Mouse (Mus musculus): Measurements from ENCODE around the gene Fam181b.

The Fam181b gene

DNA sequence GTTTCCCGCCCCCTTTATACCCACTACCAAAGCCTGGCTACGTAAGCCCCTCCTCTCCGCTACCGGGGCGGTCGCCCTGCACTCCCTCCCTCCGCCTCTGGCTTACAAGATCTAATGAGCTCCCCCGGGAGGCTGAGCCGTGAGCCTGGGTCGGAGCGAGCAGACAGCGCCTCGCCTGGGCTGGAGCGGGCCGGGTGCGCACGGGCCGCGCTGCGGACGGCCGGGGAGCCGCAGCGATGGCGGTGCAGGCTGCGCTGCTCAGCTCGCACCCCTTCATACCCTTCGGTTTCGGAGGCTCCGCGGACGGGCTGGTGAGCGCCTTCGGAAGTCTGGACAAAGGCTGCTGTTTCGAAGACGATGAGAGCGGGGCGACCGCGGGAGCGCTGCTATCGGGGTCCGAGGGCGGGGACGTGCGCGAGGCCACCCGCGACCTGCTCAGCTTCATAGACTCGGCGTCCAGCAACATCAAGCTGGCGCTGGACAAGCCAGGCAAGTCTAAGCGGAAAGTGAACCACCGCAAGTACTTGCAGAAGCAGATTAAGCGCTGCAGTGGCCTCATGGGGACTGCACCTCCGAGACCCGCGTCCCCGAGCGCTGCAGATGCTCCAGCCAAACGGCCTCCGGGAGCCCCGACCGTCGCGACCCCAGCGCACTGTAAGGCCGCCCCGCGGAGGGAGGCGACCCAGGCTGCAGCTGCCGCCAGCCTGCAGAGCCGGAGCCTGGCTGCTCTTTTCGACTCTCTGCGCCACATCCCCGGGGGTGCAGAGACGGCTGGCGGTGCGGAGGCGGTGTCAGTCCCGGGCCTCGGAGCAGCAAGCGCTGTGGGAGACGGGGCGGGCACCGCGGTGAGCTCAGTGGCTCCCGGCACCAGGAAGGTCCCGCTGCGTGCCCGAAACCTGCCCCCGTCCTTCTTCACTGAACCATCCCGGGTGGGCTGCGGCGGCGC is at the start of gene Fam181b:
Gene Fam181b (plus strand): TSS at position 81 of the 946 bp plus-strand sequence.
- no peak for DNase-seq (ENCODE audit: low spot score in 2 of 2)

DNA sequence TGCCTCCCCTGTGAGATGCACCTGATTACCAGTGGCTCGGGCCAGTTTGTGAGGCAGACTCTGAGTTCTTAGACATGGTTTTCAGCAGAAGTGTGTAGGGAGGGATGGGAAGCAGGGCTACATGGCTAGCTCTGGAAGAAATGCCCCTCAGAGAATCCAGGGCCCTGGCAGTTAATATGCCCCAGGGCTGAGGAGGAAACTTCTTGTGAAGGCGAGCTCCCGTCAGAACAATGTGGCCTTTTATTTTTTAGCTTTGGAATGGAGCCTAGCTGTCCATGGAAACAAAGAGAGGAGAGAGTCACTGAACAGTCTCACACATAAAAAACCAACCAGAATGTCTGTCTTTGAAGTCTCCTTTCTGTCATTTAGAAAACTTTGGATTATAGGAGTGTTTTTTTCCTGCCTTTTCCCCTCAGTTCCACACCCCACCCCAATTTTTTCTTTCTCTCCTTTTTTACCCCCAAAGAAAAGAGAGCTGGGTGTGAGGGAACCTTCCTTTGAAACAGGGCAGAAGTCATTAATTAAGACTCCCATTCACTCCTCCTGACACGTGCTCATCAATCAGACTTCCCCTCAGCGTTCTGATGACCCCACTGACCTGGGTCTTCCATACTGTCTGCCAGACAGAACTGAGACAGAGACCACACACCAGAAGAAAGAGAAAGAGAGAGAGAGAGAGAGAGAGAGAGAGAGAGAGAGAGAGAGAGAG is 41.7 kb upstream of the Fam181b start:
- no peak for DNase-seq (ENCODE audit: low spot score in 2 of 2)

DNA sequence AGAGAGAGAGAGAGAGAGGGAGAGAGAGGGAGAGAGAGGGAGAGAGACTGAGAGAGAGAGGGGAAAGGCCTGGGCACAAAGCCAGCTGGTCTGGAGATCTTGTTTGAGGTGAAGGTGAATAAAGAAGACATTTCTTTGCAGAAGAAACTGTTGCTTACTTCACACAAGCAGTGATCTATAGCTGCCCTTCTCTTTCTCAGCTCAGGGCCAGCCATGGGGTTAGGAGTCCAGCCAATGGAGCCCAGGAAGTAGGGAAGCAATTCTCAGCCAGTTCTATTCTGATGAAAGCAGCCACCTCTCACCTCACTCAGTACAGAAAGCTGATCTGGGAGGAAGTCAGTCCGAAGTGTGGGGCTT is 41.2 kb upstream of the Fam181b start:
- DNase-seq (ENCODE audit: low spot score in 2 of 2) = no peak

DNA sequence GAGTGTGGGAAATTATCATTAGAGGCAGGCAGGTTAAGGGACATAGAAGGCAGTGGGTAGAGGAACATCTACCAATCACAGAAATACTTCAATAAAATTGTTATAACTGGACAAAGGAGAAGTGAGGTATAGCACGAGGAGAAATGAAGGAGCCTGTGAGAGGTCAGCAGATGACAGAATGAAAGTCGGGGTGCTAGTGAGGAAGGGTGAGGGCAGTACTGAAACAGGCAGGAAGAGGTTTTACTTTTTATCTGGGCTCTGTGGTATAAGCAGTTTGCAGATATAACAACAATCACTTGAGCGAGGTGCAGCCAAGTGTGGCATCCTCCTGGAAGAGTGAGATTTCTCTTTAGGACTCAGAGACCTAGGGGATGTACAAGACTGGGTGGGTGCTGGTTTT is 40.1 kb upstream of the Fam181b start:
- no peak for DNase-seq (ENCODE audit: low spot score in 2 of 2)

DNA sequence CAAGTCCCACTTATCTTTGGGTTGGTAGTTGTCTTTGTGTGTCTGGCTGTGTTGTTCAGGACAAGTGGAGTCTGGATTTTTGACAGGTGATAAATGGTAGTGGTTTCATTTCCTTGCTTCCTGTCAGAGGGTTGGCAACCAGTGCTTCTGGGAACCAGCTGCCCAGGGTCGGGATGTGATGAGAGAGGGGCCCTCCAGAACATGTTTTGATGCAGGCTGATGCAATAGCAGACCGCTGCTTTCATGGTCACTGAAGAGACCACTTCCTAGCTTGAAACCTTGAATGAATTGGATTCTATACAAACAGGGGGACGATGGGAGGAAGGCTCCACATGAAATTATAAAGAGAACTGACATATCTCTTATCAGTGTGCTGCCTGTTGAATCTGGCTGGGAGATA is 35.3 kb upstream of the Fam181b start:
- DNase-seq (ENCODE audit: low spot score in 2 of 2) = no peak

DNA sequence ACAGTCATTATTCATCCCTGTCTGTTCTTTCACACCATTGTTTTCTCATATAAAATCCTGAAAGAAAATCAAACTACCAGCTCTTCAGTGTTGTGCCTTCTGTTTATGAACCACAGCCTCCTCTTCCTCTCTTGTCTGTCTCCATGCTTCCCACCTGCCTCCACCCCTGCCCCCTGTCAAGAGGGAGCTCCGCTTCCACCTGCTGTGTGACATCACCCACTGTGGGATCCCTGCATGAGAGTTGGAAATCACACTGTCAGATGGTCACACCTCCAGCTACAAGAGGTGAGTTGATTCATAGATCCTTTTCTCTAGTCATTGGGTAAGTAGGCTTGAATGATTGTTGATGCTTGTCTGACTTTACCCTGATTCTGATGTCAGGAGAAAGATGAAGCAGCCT is 34.9 kb upstream of the Fam181b start:
- DNase-seq (ENCODE audit: low spot score in 2 of 2) = no peak

DNA sequence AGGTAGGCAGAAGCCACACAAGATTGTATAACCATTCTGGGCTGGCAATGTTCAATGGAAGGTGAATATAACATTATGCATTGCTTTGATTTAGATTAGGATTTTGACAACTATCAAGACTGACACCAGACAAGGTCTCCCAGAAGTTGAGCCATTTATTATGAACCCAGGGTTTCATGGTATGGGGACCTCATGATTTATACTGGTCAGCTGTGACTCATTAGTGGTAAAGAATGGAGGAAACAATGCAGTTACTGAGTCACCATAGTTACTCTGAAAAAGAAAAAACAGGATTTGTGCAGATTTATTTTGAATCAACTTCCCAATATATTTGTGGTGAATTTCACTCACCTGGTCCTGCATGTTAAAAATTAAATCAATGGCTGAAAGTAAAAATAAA is 18.8 kb upstream of the Fam181b start:
- DNase-seq (ENCODE audit: low spot score in 2 of 2) = no peak

DNA sequence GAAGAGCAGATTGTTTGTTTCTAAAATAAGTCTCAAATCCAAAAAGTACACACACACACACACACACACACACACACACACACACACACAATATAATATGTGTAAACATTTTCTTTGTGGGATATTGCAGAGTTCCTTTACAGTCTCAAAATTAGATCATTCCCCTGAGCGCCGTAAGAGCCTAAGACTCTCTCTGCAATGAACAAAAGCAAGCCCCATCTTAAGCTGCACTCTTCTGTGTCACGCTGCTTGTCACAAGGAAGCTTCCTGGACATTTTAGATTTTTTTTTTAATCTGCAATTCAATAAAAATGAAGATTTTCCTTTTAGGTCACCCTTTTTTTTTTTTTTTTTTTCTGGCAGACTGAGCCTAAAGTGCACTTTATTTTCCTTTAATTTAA is 17.9 kb upstream of the Fam181b start:
- DNase-seq (ENCODE audit: low spot score in 2 of 2) = no peak

DNA sequence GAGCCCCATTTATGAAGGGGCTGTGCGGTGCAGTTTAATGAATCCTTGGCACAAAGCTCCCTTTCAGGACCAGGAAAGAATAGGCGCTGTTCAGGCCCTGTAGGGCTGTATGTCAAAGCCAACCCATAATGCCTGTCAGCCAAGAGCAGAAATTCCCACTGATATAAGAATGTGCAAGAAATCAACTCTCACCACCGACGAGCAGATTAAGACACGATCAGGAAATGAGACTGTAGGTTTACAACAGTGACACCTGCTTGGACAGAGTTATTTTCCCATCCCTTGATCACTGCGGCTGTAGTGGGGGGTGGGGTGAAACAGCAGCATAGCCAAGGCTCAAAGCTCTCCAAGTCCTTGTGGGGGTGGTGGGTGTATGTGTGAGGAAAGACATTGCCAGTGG is 17.5 kb upstream of the Fam181b start:
- no peak for DNase-seq (ENCODE audit: low spot score in 2 of 2)

DNA sequence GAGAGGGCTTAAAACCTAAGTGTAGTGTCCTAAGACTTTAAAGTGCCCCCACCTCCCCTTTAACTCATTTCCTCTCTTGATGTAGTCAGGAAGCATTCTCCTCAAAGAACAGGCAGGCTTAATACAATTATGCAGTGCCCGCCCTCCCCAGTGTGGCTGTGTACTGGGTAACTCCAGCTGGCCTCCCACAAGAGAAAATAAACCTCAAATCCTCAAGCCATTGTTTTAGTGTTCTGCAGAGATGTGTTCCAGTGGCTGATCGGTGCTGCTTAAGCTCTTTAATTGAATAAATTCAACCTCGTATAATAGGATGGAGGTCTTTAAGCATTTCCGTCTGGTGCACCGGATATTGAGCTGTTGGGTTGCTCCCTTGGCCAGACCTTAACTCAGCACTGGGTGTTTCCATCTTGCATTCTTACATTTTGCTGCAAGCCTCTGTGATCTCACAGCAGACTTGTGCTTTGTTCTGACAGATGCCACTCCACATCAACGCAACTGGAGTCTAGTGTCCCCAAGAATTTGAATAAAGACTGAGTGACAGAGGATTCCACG is 12.1 kb upstream of the Fam181b start:
- DNase-seq (ENCODE audit: low spot score in 2 of 2) = no peak

DNA sequence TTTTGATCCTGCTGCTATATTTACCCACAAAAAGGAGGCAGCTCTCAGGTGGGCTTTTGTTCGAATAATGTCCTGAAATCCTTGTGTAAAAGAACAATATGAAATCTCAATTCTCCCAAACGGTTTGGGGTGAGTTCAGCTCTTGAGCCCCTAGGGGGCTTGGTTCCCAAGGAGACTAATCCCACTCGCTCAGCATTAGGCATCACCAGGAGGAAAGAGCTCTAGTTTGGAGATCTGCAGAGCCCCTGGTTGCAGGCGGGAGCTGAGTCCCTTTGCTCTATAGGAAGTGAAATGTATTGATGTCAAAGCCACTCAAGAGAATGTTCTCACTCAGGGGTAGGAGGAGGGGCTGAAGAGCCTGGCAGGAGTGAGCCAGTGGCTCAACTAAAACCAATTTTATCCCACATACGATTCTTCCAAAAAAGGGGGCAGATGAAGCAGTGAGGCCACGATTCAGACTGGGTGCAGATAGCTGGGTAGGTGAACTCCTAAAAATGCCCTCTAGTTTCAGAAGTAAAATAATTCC is 3.2 kb upstream of the Fam181b start:
- no peak for DNase-seq (ENCODE audit: low spot score in 2 of 2)

DNA sequence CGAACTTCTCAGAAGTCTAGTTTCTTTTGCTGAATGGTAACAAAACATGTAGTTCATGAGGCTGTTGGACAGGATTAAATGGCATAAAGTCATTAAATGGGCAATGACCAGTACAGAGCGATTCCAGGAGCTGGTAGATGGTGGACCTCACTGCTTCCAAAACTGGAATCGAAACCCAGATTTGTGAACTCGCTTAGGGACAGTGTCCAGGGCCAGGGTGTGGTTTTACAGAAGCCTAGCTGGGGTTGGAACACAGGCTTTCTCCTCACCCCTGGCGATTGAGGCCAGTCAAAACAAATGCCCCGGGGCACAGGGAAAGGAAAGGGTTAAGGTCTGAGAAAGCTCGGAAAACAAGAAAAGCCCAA is 263 bp upstream of the Fam181b start:
- DNase-seq (ENCODE audit: low spot score in 2 of 2) = no peak

DNA sequence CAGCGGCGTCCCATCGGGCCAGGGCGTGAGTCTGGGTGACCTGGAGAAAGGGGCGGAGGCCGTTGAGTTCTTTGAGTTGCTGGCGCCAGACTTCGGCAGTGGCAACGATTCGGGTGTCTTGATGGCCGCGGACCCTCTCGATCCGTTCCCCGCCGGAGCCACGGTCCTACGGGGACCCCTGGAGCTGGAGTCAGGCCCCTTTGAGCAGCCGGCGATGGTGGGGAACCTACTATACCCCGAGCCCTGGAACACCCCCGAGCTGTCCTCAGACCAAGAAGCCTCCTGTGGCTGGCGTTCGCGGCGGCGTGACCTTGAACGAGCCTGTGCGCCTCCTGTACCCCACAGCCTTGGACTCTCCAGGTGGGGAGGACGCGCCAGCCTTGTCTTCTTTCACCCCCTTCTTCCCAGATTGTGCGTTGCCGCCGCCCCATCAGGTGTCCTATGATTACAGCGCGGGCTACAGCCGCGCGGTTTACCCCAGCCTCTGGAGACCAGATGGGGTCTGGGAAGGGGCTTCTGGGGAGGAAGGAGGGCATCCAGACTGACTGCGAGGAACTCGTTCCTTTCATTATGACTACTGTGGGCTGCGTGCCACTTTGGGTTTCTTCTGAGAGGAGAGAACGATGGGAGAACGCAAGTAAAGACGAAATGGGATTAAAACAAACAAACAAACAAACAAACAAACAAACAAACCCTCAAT is 1.2 kb downstream of the Fam181b start:
- DNase-seq (ENCODE audit: low spot score in 2 of 2) = no peak

DNA sequence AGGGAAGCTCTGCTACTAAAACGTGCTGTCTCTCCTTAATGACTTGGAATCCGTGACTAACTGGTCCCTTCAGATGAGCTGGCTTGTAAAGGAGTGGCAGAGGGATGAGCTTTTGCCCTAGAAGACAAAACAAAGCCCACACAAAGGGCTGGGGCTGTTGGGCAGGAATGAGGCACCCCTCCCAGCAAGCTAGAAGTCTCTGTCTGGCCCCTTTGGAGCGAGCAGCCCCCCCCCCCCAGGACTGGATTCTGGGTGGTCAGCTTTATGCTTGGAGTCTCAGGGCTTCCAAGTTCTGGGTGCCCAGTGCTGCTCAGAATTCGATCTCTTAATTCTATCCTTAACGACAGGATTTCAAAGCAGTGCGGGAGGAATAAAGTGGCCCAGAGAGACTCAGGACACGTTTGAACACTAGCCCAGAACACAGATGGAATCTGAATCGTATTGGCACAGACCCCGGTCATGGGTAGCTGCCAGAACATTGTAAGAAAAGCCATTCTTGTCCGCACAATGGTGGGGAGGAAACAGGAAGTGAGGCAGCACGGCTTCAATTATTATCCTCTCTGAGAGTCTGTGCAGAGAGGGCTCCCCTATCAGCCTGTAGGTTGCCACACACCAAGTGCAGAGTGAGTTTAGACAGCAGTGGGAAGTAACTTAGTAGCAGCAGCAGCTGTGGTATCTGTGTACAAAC is 13.8 kb downstream of the Fam181b start:
- DNase-seq (ENCODE audit: low spot score in 2 of 2) = no peak

DNA sequence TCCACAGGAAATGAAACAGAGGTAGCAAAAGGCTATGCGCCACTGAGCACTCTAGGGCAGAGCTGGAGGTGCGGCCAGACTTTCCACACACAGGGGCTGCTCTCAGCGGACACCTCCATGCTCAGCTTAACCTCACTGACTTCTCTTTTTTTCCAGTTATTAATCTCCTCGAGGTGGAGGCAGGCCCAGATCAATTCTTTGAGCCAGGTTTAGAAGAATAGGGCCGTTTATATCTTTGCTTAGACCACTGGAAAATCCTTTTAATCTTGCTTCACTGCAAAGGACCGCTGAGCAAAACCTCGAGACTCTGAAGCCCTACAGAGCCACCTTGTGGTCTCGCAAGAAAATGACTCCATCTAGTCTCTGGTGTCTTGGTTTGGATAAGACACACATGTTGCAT is 15.8 kb downstream of the Fam181b start:
- no peak for DNase-seq (ENCODE audit: low spot score in 2 of 2)

DNA sequence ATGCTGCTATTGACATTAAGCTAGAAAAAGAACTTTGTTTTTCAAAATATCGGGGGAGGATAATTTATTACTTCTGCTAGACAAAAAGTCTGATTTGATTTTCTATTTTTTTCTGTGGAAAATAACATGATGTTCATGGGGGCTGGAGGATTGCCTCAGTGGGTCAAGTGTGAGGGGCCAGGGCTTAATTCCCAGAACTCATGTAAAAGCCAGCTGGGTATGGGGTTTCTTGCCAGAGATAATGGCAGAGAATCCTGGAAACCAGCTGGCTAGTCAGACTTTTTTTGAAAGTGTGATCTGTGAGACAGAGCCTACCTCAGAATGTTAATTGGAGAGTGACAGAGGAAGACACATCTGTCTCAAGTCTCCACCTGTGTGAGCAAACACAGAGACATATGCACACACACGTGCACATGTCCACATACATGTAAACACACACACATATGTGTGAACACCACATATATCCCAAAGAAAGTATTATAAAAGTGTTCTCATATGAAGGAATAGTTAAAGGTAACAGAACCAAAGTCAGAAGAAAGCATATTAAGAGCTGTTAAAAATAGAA is 25.2 kb downstream of the Fam181b start:
- no peak for DNase-seq (ENCODE audit: low spot score in 2 of 2)

DNA sequence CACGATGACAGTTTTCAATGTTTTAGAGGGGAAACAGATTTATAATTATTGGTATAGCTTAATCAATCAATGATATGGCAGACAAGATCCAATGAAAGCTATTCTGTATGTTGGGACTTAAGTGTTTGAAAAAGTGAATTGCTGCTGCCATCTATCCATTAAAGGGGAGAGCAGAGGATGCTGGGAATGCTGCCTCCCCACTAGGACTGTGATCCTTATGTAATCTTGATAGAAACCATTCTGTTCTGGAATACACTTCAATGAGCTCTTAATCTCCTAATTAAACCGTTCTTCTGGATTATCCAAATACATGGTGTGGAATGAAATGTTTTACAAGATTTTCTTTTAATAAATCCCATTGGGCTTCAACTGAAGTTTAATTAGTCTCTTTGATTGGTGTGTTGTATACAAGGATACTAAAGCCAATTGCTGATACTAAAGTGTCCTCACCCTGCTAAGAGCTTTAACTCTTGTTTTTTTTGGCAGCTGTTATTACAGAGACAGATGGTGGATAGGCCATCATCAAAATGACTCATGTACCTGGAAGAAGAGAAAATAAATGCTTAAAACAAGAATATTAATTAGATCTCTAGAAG is 30.8 kb downstream of the Fam181b start:
- no peak for DNase-seq (ENCODE audit: low spot score in 2 of 2)

DNA sequence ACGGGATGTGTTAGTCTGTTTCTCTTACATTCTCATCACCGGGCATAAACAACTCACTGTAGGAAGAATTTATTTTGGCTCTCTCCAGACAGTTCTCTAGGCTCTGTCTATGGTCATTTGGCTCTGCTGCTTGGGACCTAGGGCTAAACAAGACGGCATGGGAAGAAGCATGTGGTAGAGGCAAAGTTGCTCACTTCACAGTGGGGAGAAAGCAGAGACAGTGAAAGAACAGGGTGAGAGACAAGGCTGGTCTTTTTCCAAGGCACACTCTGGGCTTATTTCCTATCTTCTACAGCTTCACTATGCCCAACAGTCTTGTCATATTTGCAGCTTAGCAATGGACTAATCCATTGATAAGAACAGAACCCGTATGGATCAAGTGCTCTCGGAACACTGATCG is 31.4 kb downstream of the Fam181b start:
- no peak for DNase-seq (ENCODE audit: low spot score in 2 of 2)

DNA sequence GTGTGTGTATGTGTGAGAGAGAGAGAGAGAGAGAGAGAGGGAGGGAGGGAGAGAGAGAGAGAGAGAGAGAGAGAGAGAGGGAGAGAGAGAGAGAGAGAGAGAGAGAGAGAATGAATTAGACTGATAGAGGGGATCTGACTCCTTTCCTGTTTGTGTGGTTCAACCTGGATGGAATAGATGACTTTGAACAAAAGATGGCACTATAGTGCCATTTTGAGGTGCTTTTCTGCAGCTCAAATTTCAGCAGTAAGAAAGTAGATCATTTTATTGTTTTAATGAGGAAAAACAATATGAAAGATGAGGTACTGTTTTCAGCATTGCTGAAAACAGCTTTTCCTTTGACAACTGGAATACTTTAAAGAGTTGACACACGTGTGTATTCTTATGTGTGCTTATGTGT is 37.9 kb downstream of the Fam181b start:
- DNase-seq (ENCODE audit: low spot score in 2 of 2) = no peak

DNA sequence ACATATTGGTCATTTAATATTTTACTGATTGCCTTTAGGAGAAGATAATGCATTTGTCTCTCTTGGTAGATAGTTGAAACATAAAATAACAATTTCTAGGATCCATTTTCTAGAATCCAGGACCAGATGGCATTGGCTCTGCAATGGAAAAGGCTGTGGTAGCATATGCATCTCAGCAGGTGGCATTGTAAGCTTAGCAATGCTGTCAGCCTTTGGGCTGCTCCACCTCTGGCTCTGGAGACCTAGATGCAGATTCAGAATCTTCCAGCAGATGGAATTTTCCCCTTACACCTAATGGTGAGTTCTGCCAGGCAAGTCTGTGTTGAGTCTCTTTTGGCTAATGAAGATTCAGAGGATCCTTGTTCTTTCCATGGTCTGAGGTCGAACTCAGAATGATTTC is 44.3 kb downstream of the Fam181b start:
- DNase-seq (ENCODE audit: low spot score in 2 of 2) = no peak

Measured in thymus, postnatal 10 days (tissue).